Mouse (Mus musculus) liver, embryonic 11.5 days (tissue): ENCODE measurements at regions not wholly inside any gene's neighbourhood (a gene's known extent, or its start where the extent isn't known, plus 50 kb on each side); places are given as distances from the start of the nearest gene placed in this dataset.

ENCODE experiments used
- ATAC-seq: fragments of 200-750 bp; cut with Nextera tagmentation; replicated peaks from 2 replicates; pipeline ENCODE4 v1.8.0; 2017; ENCODE audit warnings: moderate number of reproducible peaks, mild to moderate bottlenecking, moderate TSS enrichment, moderate library complexity; ENCODE audit not compliant: low FRiP score
- DNase-seq: peaks from one replicate; pipeline ENCODE4 v3.0.0-alpha.2; 2017; ENCODE audit warnings: low spot score
- H3K27ac ChIP-seq: fragments of 300-500 bp; sonication (generic); 2 replicates; pipeline ENCODE4 v1.5.1; 2014; ENCODE audit warnings: mild to moderate bottlenecking, low read depth, low read length, control low read depth
- H3K27me3 ChIP-seq: fragments of 300-500 bp; sonication (generic); replicated peaks from 2 replicates; pipeline ENCODE4 v1.6.1; 2014; ENCODE audit warnings: low read length, mixed read lengths; ENCODE audit not compliant: control insufficient read depth, insufficient read depth
- H3K36me3 ChIP-seq: fragments of 300-500 bp; sonication (generic); 2 replicates; pipeline ENCODE4 v1.6.1; 2014; ENCODE audit warnings: mild to moderate bottlenecking, low read length, moderate library complexity, mixed read lengths; ENCODE audit not compliant: control insufficient read depth, insufficient read depth
- H3K4me1 ChIP-seq: fragments of 300-500 bp; sonication (generic); replicated peaks from 2 replicates; pipeline ENCODE4 v1.6.1; 2014; ENCODE audit warnings: low read length, mixed read lengths; ENCODE audit not compliant: control insufficient read depth, insufficient read depth
- H3K4me2 ChIP-seq: fragments of 300-500 bp; sonication (generic); 2 replicates; pipeline ENCODE4 v1.6.1; 2014; ENCODE audit warnings: mild to moderate bottlenecking, control low read depth, moderate library complexity
- H3K4me3 ChIP-seq: fragments of 300-500 bp; sonication (generic); 2 replicates; pipeline ENCODE4 v1.5.1; 2014; ENCODE audit warnings: low read depth, low read length, control low read depth
- H3K9ac ChIP-seq: fragments of 300-500 bp; sonication (generic); 2 replicates; pipeline ENCODE4 v1.6.1; 2014; ENCODE audit warnings: low read depth, low read length, control low read depth
- H3K9me3 ChIP-seq: fragments of 300-500 bp; sonication (generic); 2 replicates; pipeline ENCODE4 v1.6.1; 2016; ENCODE audit warnings: low read length, inconsistent platforms, mixed read lengths; ENCODE audit not compliant: control insufficient read depth
- WGBS: fragments of 180-500 bp; shearing (Covaris S2); extraction: QIAGEN DNeasy Blood & Tissue Kit; methylation state at CpG from one replicate; pipeline ENCODE4 v1.1.7; 2014; 5-methylcytosine and 5-hydroxymethylcytosine counted together

DNA sequence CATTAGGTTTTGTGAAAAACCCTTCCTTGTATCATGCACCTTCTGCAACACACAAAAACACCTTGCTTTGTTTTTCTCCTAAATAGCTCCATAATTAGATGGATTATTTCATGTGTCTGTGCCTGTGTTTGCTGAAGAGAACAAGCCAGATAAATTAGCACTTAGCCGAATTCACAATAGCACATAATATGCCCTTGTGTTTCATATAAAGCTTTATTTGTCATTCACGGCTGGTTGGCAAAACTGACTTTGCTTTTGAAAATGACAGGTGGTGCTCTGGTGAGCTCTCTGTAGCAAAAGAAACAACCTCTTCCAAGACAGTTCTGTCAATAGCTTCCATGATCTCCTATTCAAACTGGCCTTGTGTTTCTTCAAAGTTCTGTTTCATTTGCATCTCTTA, 551.2 kb upstream of the Itga1 start:
- no peaks in the 10 kb centered on the region for H3K9me3 ChIP-seq
- no peaks in the 10 kb centered on the region for H3K4me1 ChIP-seq
- no peak overlapping the region for H3K4me3 ChIP-seq
- H3K9ac ChIP-seq, result no peak overlapping the region
- H3K36me3 ChIP-seq, result no peaks in the 10 kb centered on the region
- no peak overlapping the region for H3K27ac ChIP-seq
- ATAC-seq (no peak), DNase-seq (no peak)
- no peak overlapping the region for H3K4me2 ChIP-seq
- 89% methylated on average over 2 of the region's 2 CpGs for WGBS
- no peaks in the 10 kb centered on the region for H3K27me3 ChIP-seq

DNA sequence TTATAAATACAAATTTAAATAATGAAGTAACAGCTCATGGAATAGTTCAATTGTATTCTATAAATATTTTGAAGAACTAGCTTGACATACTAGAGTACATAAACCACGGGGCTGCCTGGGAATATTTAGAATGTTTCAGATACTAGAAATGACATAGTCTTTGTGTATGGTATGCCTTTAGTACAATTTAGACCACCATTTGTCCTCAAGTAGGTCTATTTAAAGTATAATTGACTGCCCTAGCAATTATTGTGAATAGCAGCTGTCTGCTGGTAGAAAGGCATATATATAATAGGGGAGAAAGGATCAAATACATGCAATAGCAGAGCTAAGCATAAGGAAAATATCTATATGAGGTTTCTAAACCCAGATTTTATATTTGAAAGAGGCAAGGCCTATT, 550.6 kb upstream of the Itga1 start:
- Histone ChIP-seq H3K36me3 (no peaks in the 10 kb centered on the region), H3K9me3 (no peaks in the 10 kb centered on the region), H3K27ac (no peak overlapping the region), H3K4me1 (no peaks in the 10 kb centered on the region), H3K4me2 (no peak overlapping the region), H3K9ac (no peak overlapping the region), H3K4me3 (no peak overlapping the region), H3K27me3 (no peaks in the 10 kb centered on the region)
- WGBS, result 71% methylated on average over 1 of the region's 1 CpGs
- DNase-seq (no peak), ATAC-seq (no peak)

DNA sequence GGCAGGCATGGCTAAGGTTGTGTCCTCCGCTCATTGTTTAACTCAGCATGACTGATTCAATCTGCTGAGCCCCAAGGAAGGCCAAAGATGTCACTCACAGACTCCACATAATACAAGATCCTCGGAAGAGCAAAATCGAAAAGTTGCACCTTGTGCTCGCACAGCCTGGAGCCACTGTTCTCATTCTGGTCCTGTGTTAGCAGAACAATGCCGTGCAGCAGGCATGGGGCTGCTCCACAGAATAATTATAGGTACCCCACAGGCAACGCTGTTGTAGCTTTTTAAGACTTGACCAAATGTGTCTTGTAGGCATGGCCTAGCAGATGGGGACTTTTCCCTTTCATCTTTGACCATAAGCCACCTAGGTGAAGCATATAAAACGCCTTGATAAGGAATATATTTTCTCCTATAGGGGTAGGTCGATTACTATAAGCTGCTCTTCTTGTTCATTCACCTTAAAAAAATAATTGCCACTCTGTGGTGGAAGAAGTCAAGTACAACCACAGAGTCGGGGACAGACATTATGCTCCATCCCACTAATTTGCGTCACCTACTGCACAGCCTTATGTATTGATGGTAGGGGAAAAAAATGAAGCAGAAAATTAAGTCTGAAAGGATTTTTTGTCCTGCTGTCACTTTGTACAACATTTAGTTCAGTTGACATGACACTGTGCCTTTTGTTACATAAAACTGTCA, 529.8 kb upstream of the Itga1 start:
- Histone ChIP-seq H3K36me3 (no peaks in the 10 kb centered on the region), H3K4me1 (no peaks in the 10 kb centered on the region), H3K4me3 (no peak overlapping the region), H3K9me3 (no peaks in the 10 kb centered on the region), H3K27me3 (no peaks in the 10 kb centered on the region), H3K9ac (no peak overlapping the region), H3K4me2 (no peak overlapping the region), H3K27ac (no peak overlapping the region)
- no peak for DNase-seq
- WGBS, result 86% methylated on average over 10 of the region's 10 CpGs
- ATAC-seq, result no peak

DNA sequence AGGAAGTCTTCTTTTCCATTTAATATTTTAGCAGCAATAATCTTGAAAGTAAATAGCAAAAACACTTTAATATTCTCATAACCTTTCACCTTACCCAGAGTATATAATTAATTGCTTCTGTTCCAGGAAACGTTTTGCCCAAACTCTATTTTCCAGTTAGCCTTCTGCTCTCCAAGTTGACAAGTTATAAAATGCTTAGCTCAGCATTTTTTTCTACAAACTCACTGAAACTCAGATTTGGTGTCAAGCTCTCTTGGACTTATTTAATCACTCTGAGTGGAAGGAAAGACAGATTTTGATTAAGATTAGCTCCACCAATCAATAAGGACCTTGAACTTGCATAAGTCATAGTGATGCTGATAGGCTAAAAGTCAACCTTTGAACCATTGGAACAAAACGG, 528.8 kb upstream of the Itga1 start:
- DNase-seq (no peak), ATAC-seq (no peak)
- Histone ChIP-seq H3K4me3 (no peak overlapping the region), H3K9me3 (no peaks in the 10 kb centered on the region), H3K4me1 (no peaks in the 10 kb centered on the region), H3K4me2 (no peak overlapping the region), H3K27me3 (no peaks in the 10 kb centered on the region), H3K36me3 (no peaks in the 10 kb centered on the region), H3K9ac (no peak overlapping the region), H3K27ac (no peak overlapping the region)
- 62% methylated on average over 2 of the region's 2 CpGs for WGBS

DNA sequence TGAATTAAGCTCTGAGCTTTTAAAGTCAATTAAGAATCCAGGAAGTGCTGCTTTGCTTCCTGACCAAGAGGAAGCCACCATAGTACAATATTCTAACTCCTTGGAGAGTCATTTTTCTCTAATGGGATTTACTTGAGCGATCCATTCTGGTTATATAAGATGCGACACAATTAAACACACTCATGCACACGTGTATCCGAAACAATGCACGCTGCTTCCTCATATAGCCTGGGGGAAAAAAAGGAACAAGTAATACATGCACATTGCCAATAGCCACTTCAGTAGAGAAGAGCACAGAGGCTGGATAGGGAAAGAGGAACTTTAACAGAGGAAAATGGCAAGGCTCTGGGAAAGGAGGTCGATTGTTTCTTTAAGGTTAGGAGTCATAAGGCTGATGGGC, 511.4 kb upstream of the Itga1 start:
- no peak overlapping the region for H3K4me2 ChIP-seq
- no peak overlapping the region for H3K9ac ChIP-seq
- WGBS, result 81% methylated on average over 6 of the region's 6 CpGs
- DNase-seq (no peak), ATAC-seq (no peak)
- no peaks in the 10 kb centered on the region for H3K27me3 ChIP-seq
- H3K4me3 ChIP-seq, result no peak overlapping the region
- no peaks in the 10 kb centered on the region for H3K36me3 ChIP-seq
- no peak overlapping the region for H3K27ac ChIP-seq
- no peaks in the 10 kb centered on the region for H3K4me1 ChIP-seq
- no peaks in the 10 kb centered on the region for H3K9me3 ChIP-seq

DNA sequence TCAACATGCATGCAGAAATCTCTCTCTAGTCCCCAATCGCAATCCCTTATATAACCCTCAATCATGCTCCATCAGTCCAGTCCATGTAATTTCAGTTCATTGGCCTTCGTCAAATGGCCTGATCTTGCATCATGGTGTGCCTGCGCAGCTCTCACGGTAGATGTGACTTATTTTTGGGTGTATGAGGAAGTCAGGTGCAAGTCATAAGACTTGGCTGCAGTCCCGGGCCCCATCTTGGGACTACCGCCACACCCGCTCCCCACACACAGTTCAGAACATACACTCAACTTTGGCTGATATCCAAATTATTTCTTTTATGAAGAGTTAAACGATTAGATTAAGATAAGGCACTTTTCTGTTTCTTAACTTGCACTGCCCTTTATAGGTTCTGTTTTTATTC, 504.7 kb upstream of the Itga1 start:
- H3K4me3 ChIP-seq, result no peak overlapping the region
- DNase-seq, result no peak

DNA sequence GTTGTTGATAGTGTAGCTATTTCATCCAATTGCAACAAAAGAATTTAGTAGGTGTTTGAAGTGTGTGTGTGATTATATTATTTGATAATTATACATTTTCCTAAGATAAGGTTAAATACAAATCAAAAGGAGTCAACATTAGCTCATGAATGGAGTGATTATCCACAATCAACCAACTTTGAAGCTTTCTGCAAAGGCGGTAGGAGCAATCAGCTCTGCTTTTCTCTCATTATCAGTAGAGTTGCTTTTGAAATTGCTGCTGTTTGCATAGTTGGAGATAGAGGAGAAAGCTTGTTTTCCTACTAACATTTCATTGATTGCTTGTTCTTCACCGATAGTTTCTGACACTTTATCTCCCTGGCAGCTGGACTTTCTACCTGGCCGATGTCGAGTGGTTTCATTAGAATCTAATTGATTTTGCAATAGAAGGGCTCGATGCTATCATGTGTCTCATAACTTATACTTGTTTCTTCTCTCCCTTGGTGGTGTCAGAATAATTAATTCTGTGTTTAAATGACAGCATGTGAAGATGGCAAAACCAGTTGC, 493.4 kb upstream of the Itga1 start:
- Histone ChIP-seq H3K36me3 (no peaks in the 10 kb centered on the region), H3K4me1 (no peaks in the 10 kb centered on the region), H3K4me2 (no peak overlapping the region), H3K27ac (no peak overlapping the region), H3K4me3 (no peak overlapping the region), H3K9me3 (no peaks in the 10 kb centered on the region), H3K9ac (no peak overlapping the region), H3K27me3 (no peaks in the 10 kb centered on the region)
- no peak for ATAC-seq
- WGBS, result 69% methylated on average over 5 of the region's 5 CpGs
- no peak for DNase-seq

More for the DNA sequence above, 504.7 kb upstream of the Itga1 start:
- Histone ChIP-seq H3K4me1 (no peaks in the 10 kb centered on the region), H3K4me2 (no peak overlapping the region), H3K27ac (no peak overlapping the region), H3K27me3 (no peaks in the 10 kb centered on the region), H3K36me3 (no peaks in the 10 kb centered on the region), H3K9me3 (no peaks in the 10 kb centered on the region), H3K9ac (no peak overlapping the region)
- ATAC-seq, result no peak
- 85% methylated on average over 8 of the region's 8 CpGs for WGBS

DNA sequence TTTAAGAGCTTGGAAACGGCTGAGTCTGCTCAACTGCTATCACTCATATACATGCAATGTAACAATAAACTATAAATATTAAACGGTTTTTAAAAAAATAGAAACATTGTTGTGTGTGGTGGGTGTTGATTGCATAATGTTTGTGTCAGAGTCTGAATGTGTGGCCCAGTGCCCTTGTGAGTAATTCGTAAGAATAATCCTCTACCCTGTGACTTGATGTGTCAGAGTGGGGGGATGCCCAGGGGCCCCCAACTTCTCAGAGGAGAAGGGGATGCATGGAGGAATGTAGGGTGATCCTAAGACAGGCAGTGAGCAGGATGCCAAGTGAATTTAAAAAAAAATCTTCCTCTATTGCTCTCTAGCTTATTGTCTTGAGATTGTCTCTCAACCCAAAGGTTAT, 474.2 kb upstream of the Itga1 start:
- H3K4me3 ChIP-seq, result no peak overlapping the region
- H3K27ac ChIP-seq, result no peak overlapping the region
- WGBS, result 77% methylated on average over 3 of the region's 3 CpGs
- no peak overlapping the region for H3K4me2 ChIP-seq
- ATAC-seq, result no peak
- H3K4me1 ChIP-seq, result no peaks in the 10 kb centered on the region
- no peak overlapping the region for H3K9ac ChIP-seq
- H3K36me3 ChIP-seq, result no peaks in the 10 kb centered on the region
- no peaks in the 10 kb centered on the region for H3K9me3 ChIP-seq
- no peak for DNase-seq
- H3K27me3 ChIP-seq, result no peaks in the 10 kb centered on the region
